Mouse (Mus musculus): ENCODE measurements around the gene Nhsl2. TPM values are rescaled to one million over a fixed set of nuclear protein-coding genes. Genes with fewer than 3 reads are reported as not detected.

Nhsl2 gene
- polyA plus RNA-seq, 1 experiment = 10.9 TPM

GRCm38 (mm10) chrX:101889384-101889783, 40.2 kb downstream of the Nhsl2 start:
- TF ChIP-seq POLR2A (IDR thresholded peaks at IDR 0.05; ENCODE audit: borderline replicate concordance, control insufficient read depth, low read depth, low read length) = no peak
- 71% methylated on average over 4 of the region's 4 CpGs for WGBS
- no peak overlapping the region for H3K4me3 ChIP-seq (replicated peaks; ENCODE audit: control insufficient read depth, low read depth, low read length)
- no peaks in the 10 kb centered on the region for H3K4me1 ChIP-seq (ENCODE audit: control insufficient read depth, insufficient read depth, low read length)
- H3K27ac ChIP-seq (ENCODE audit: control insufficient read depth, insufficient read depth, low read depth, low read length, poor library complexity) = no peak overlapping the region

GRCm38 (mm10) chrX:101889813-101890469, 40.8 kb downstream of the Nhsl2 start:
- no peaks in the 10 kb centered on the region for H3K4me1 ChIP-seq (ENCODE audit: control insufficient read depth, insufficient read depth, low read length)
- H3K4me3 ChIP-seq (replicated peaks; ENCODE audit: control insufficient read depth, low read depth, low read length) = no peak overlapping the region
- WGBS = 70% methylated on average over 4 of the region's 4 CpGs
- TF ChIP-seq POLR2A (IDR thresholded peaks at IDR 0.05; ENCODE audit: borderline replicate concordance, control insufficient read depth, low read depth, low read length) = no peak
- no peak for TF ChIP-seq CTCF (IDR thresholded peaks at IDR 0.05; ENCODE audit: control insufficient read depth, insufficient read depth, low read length)
- no peak overlapping the region for H3K27ac ChIP-seq (ENCODE audit: control insufficient read depth, insufficient read depth, low read depth, low read length, poor library complexity)

- H3K27ac ChIP-seq (ENCODE audit: control insufficient read depth, insufficient read depth, low read depth, low read length, poor library complexity) = no peak overlapping the region
- 76% methylated on average over 7 of the region's 7 CpGs for WGBS
- no peak for TF ChIP-seq CTCF (IDR thresholded peaks at IDR 0.05; ENCODE audit: control insufficient read depth, insufficient read depth, low read length)
- no peak overlapping the region for H3K4me3 ChIP-seq (replicated peaks; ENCODE audit: control insufficient read depth, low read depth, low read length)
- no peaks in the 10 kb centered on the region for H3K4me1 ChIP-seq (ENCODE audit: control insufficient read depth, insufficient read depth, low read length)
Observed at GRCm38 (mm10) chrX:101893796-101894195, 44.6 kb downstream of the Nhsl2 start.

- 21% methylated on average over 4 of the region's 4 CpGs for WGBS
- Histone ChIP-seq H3K27ac (ENCODE audit: control insufficient read depth, insufficient read depth, low read depth, low read length, poor library complexity) (no peak overlapping the region), H3K4me3 (replicated peaks; ENCODE audit: control insufficient read depth, low read depth, low read length) (no peak overlapping the region), H3K4me1 (ENCODE audit: control insufficient read depth, insufficient read depth, low read length) (no peaks in the 10 kb centered on the region)
- TF ChIP-seq CTCF (IDR thresholded peaks at IDR 0.05; ENCODE audit: control insufficient read depth, insufficient read depth, low read length) = no peak
- TF ChIP-seq POLR2A (IDR thresholded peaks at IDR 0.05; ENCODE audit: borderline replicate concordance, control insufficient read depth, low read depth, low read length) = no peak
Observed at GRCm38 (mm10) chrX:101898341-101898740, 49.2 kb downstream of the Nhsl2 start.

GRCm38 (mm10) chrX:101901806-101902490, 52.8 kb downstream of the Nhsl2 start:
- H3K4me3 ChIP-seq (replicated peaks; ENCODE audit: control insufficient read depth, low read depth, low read length) = no peak overlapping the region
- no peaks in the 10 kb centered on the region for H3K4me1 ChIP-seq (ENCODE audit: control insufficient read depth, insufficient read depth, low read length)
- TF ChIP-seq CTCF (IDR thresholded peaks at IDR 0.05; ENCODE audit: control insufficient read depth, insufficient read depth, low read length) = no peak
- TF ChIP-seq POLR2A (IDR thresholded peaks at IDR 0.05; ENCODE audit: borderline replicate concordance, control insufficient read depth, low read depth, low read length) = no peak
- no peak overlapping the region for H3K27ac ChIP-seq (ENCODE audit: control insufficient read depth, insufficient read depth, low read depth, low read length, poor library complexity)
- WGBS = 60% methylated on average over 7 of the region's 7 CpGs

GRCm38 (mm10) chrX:101902597-101902996, 53.4 kb downstream of the Nhsl2 start:
- TF ChIP-seq POLR2A (IDR thresholded peaks at IDR 0.05; ENCODE audit: borderline replicate concordance, control insufficient read depth, low read depth, low read length) (no peak), CTCF (IDR thresholded peaks at IDR 0.05; ENCODE audit: control insufficient read depth, insufficient read depth, low read length) (no peak)
- Histone ChIP-seq H3K4me1 (ENCODE audit: control insufficient read depth, insufficient read depth, low read length) (no peaks in the 10 kb centered on the region; the same call in 1 of the 2 replicates), H3K4me3 (replicated peaks; ENCODE audit: control insufficient read depth, low read depth, low read length) (no peak overlapping the region), H3K27ac (ENCODE audit: control insufficient read depth, insufficient read depth, low read depth, low read length, poor library complexity) (no peak overlapping the region)
- WGBS = 87% methylated on average over 4 of the region's 4 CpGs

GRCm38 (mm10) chrX:101907301-101907700, 58.1 kb downstream of the Nhsl2 start:
- TF ChIP-seq POLR2A (IDR thresholded peaks at IDR 0.05; ENCODE audit: borderline replicate concordance, control insufficient read depth, low read depth, low read length) (no peak), CTCF (IDR thresholded peaks at IDR 0.05; ENCODE audit: control insufficient read depth, insufficient read depth, low read length) (no peak)
- 34% methylated on average over 5 of the region's 5 CpGs for WGBS
- no peak overlapping the region for H3K27ac ChIP-seq (ENCODE audit: control insufficient read depth, insufficient read depth, low read depth, low read length, poor library complexity)
- H3K4me3 ChIP-seq (replicated peaks; ENCODE audit: control insufficient read depth, low read depth, low read length) = no peak overlapping the region
- H3K4me1 ChIP-seq (ENCODE audit: control insufficient read depth, insufficient read depth, low read length) = no peaks in the 10 kb centered on the region; the same call in 1 of the 2 replicates

- Histone ChIP-seq H3K4me1 (ENCODE audit: control insufficient read depth, insufficient read depth, low read length) (no peaks in the 10 kb centered on the region), H3K4me3 (replicated peaks; ENCODE audit: control insufficient read depth, low read depth, low read length) (no peak overlapping the region), H3K27ac (ENCODE audit: control insufficient read depth, insufficient read depth, low read depth, low read length, poor library complexity) (no peak overlapping the region)
- 89% methylated on average over 2 of the region's 2 CpGs for WGBS
- TF ChIP-seq POLR2A (IDR thresholded peaks at IDR 0.05; ENCODE audit: borderline replicate concordance, control insufficient read depth, low read depth, low read length) (no peak), CTCF (IDR thresholded peaks at IDR 0.05; ENCODE audit: control insufficient read depth, insufficient read depth, low read length) (no peak)
Observed at GRCm38 (mm10) chrX:101929131-101929530, 79.9 kb downstream of the Nhsl2 start.

Measured in bone marrow, adult 2 months (tissue).